Mouse (Mus musculus): Measurements from ENCODE around the gene Xaf1. TPM values are rescaled to one million over a fixed set of nuclear protein-coding genes. Genes with fewer than 3 reads are reported as not detected.

The Xaf1 gene
- polyA plus RNA-seq, 1 experiment from 2014 or later = 8.0 TPM

Other genes starting within 250 kb of the Xaf1 start
- 0.26 and 0.39 TPM in 2 replicates for gene Pitpnm3, start 165.9 kb upstream of the Xaf1 start, polyA plus RNA-seq (2014; fragmentation: Nextera tagmentation; extraction: Ambion mirVana)
- gene Gm43951, start 94.8 kb upstream of the Xaf1 start, polyA plus RNA-seq (2014; fragmentation: Nextera tagmentation; extraction: Ambion mirVana) = not detected in 2 replicates
- gene 4933427D14Rik, start 94.2 kb upstream of the Xaf1 start, polyA plus RNA-seq (2014; fragmentation: Nextera tagmentation; extraction: Ambion mirVana) = 6.1 and 6.5 TPM in 2 replicates
- gene Txndc17, start 94.1 kb upstream of the Xaf1 start, polyA plus RNA-seq (2014; fragmentation: Nextera tagmentation; extraction: Ambion mirVana) = 161 and 177 TPM in 2 replicates
- 29.9 and 33.2 TPM in 2 replicates for gene Med31, start 86.0 kb upstream of the Xaf1 start, polyA plus RNA-seq (2014; fragmentation: Nextera tagmentation; extraction: Ambion mirVana)
- 0.19 and 0.34 TPM in 2 replicates for gene Slc13a5, start 34.4 kb upstream of the Xaf1 start, polyA plus RNA-seq (2014; fragmentation: Nextera tagmentation; extraction: Ambion mirVana)
- not detected in 2 replicates for gene Fbxo39, start 12.8 kb downstream of the Xaf1 start, polyA plus RNA-seq (2014; fragmentation: Nextera tagmentation; extraction: Ambion mirVana)
- 0.19 and 0.28 TPM in 2 replicates for gene Tekt1, start 60.8 kb downstream of the Xaf1 start, polyA plus RNA-seq (2014; fragmentation: Nextera tagmentation; extraction: Ambion mirVana)
- gene Smtnl2, start 110.1 kb downstream of the Xaf1 start, polyA plus RNA-seq (2014; fragmentation: Nextera tagmentation; extraction: Ambion mirVana) = 116 and 122 TPM in 2 replicates
- not detected in 2 replicates for gene Ggt6, start 133.9 kb downstream of the Xaf1 start, polyA plus RNA-seq (2014; fragmentation: Nextera tagmentation; extraction: Ambion mirVana)
- 61.9 and 64.7 TPM in 2 replicates for gene Mybbp1a, start 139.7 kb downstream of the Xaf1 start, polyA plus RNA-seq (2014; fragmentation: Nextera tagmentation; extraction: Ambion mirVana)
- 3.3 and 3.7 TPM in 2 replicates for gene Spns2, start 188.3 kb downstream of the Xaf1 start, polyA plus RNA-seq (2014; fragmentation: Nextera tagmentation; extraction: Ambion mirVana)
- 0.09 TPM in 1 of 2 replicates, not detected in the other for gene Spns3, start 248.9 kb downstream of the Xaf1 start, polyA plus RNA-seq (2014; fragmentation: Nextera tagmentation; extraction: Ambion mirVana)